Mouse (Mus musculus) testis, adult 2 months (tissue): ENCODE data around the gene Cdkal1.

ENCODE experiments used
- CTCF ChIP-seq: fragments of 200-500 bp; IDR thresholded peaks from 2 replicates; pipeline ENCODE4 v1.5.1; 2012; ENCODE audit warnings: low read depth, mild to moderate bottlenecking, inconsistent platforms, low read length, moderate library complexity; ENCODE audit not compliant: control insufficient read depth, insufficient read depth, insufficient replicate concordance
- POLR2A ChIP-seq: fragments of 200-500 bp; IDR thresholded peaks from 2 replicates; pipeline ENCODE4 v1.6.1; 2012; ENCODE audit warnings: low read depth, mild to moderate bottlenecking, inconsistent platforms, low read length, moderate library complexity; ENCODE audit not compliant: control insufficient read depth

GRCm38 (mm10) chr13:29202562-29202961 is 652.9 kb downstream of the Cdkal1 start:
- TF ChIP-seq CTCF, result no peak
- no peak for TF ChIP-seq POLR2A
